9 mouse cellular contexts compared by ENCODE assay signal in the genomic region with DNA sequence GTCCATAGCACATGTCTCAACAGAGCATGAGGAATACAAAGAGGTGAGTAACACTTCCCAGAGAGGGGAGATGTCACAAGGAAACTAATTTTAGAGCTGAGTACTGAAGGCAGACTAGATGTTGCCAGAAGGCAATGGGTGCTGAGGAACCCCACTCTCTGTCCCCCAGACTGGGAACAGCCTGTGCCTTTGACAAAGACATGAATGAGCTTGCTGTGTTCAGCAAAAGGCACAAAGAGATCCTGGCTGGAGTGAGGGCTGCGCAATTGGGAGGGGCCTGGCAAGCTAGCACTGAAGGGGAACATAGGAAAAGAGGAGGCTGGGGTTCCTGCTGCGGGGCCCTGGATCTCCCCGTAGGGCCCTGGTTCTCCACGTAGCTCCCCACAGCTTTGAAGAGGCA.
DNase-seq lines count a peak whose midpoint lies in the region; ATAC-seq and TF ChIP-seq lines count a peak whose summit lies in the region.
"Had no signal": no experiment of that assay in that cellular context is flagged by ENCODE, and none has a peak within 500 bp of the region (broad histone marks: within the 10 kb centered on the region; RNA-seq: fewer than 3 reads in every experiment).

No protein-coding gene starts in this region.

- H3K27me3 ChIP-seq in embryonic facial prominence, embryonic 14.5 days (replicated peaks; ENCODE audit: control insufficient read depth, insufficient read depth, low read length), result no peaks in the 10 kb centered on the region
- no peaks in the 10 kb centered on the region for H3K27me3 ChIP-seq in embryonic facial prominence, embryonic 10.5 days (replicated peaks; ENCODE audit: low read depth, poor library complexity, severe bottlenecking)
- no peaks in the 10 kb centered on the region for H3K27me3 ChIP-seq in midbrain, postnatal 0 days (ENCODE audit: insufficient read depth, low read length)
- H3K27me3 ChIP-seq in midbrain, embryonic 13.5 days, result no peaks in the 10 kb centered on the region
- H3K27me3 ChIP-seq: limb, embryonic 12.5 days had no signal

- no peak overlapping the region for H3K9ac ChIP-seq in embryonic facial prominence, embryonic 14.5 days (ENCODE audit: low read depth, low read length)
- no peak overlapping the region for H3K9ac ChIP-seq in midbrain, postnatal 0 days (replicated peaks; ENCODE audit: low read length, poor library complexity, severe bottlenecking)
- H3K9ac ChIP-seq in midbrain, embryonic 13.5 days (replicated peaks), result no peak overlapping the region
- H3K9ac ChIP-seq: limb, embryonic 12.5 days had no signal

- no peak for TF ChIP-seq CTCF in midbrain, postnatal 0 days (IDR thresholded peaks at IDR 0.05)

- intact Hi-C loops in left cerebral cortex, postnatal 10 days (cut with DNase I), result no loop called here

- no peak overlapping the region for H3K27ac ChIP-seq in embryonic facial prominence, embryonic 14.5 days (replicated peaks; ENCODE audit: low read depth, low read length)
- H3K27ac ChIP-seq in embryonic facial prominence, embryonic 10.5 days (replicated peaks), result no peak overlapping the region; the same call in 1 of the 2 replicates
- no peak overlapping the region for H3K27ac ChIP-seq in midbrain, postnatal 0 days (ENCODE audit: low read depth, low read length)
- H3K27ac ChIP-seq in midbrain, embryonic 13.5 days, result no peak overlapping the region
- H3K27ac ChIP-seq: limb, embryonic 12.5 days had no signal

- H3K36me3 ChIP-seq in embryonic facial prominence, embryonic 14.5 days (ENCODE audit: control insufficient read depth, insufficient read depth, low read length), result no peaks in the 10 kb centered on the region
- no peaks in the 10 kb centered on the region for H3K36me3 ChIP-seq in embryonic facial prominence, embryonic 10.5 days (replicated peaks)
- H3K36me3 ChIP-seq in midbrain, postnatal 0 days (ENCODE audit: insufficient read depth, low read length), result no peaks in the 10 kb centered on the region
- no peaks in the 10 kb centered on the region for H3K36me3 ChIP-seq in midbrain, embryonic 13.5 days
- H3K36me3 ChIP-seq: limb, embryonic 12.5 days had no signal

- peak; percentile 17 for DNase-seq in embryonic facial prominence, embryonic 14.5 days (ENCODE audit: low spot score)
- no peak for DNase-seq in embryonic facial prominence, embryonic 10.5 days (ENCODE audit: low spot score)
- peak; percentile 66 for DNase-seq in midbrain, postnatal 0 days (ENCODE audit: low spot score)
- peak; percentile 53 to 63 for DNase-seq in left cerebral cortex, postnatal 10 days (ENCODE audit: extremely low spot score in 1 of 2, low spot score in 2 of 2)
- no peak for DNase-seq in natural killer cell, adult 2 months (ENCODE audit: low spot score in 2 of 2)
- no peak for DNase-seq in thymus, postnatal 36 days
- no peak for DNase-seq in urinary bladder, adult 2 months (ENCODE audit: low spot score)

- WGBS in embryonic facial prominence, embryonic 14.5 days, result 70% methylated on average over 4 of the region's 4 CpGs
- 87% methylated on average over 4 of the region's 4 CpGs for WGBS in embryonic facial prominence, embryonic 10.5 days
- 67% methylated on average over 4 of the region's 4 CpGs for WGBS in midbrain, postnatal 0 days
- WGBS in midbrain, embryonic 13.5 days, result 78% methylated on average over 4 of the region's 4 CpGs

- H3K4me3 ChIP-seq in embryonic facial prominence, embryonic 14.5 days (ENCODE audit: low read depth, low read length), result no peak overlapping the region
- H3K4me3 ChIP-seq in embryonic facial prominence, embryonic 10.5 days, result no peak overlapping the region
- no peak overlapping the region for H3K4me3 ChIP-seq in midbrain, postnatal 0 days (ENCODE audit: low read depth, low read length)
- H3K4me3 ChIP-seq in midbrain, embryonic 13.5 days (replicated peaks), result no peak overlapping the region
- H3K4me3 ChIP-seq: limb, embryonic 12.5 days had no signal

- H3K9me3 ChIP-seq in embryonic facial prominence, embryonic 14.5 days (ENCODE audit: control insufficient read depth, low read length), result no peaks in the 10 kb centered on the region
- no peaks in the 10 kb centered on the region for H3K9me3 ChIP-seq in embryonic facial prominence, embryonic 10.5 days
- H3K9me3 ChIP-seq in midbrain, postnatal 0 days (ENCODE audit: low read length), result no peaks in the 10 kb centered on the region
- H3K9me3 ChIP-seq in midbrain, embryonic 13.5 days, result no peaks in the 10 kb centered on the region
- H3K9me3 ChIP-seq: limb, embryonic 12.5 days had no signal

- no peak for ATAC-seq in embryonic facial prominence, embryonic 14.5 days (ENCODE audit: low read depth)
- peak; percentile 60 for ATAC-seq in midbrain, postnatal 0 days (ENCODE audit: low FRiP score)
- ATAC-seq in midbrain, embryonic 13.5 days, result no peak

- H3K4me2 ChIP-seq in embryonic facial prominence, embryonic 14.5 days (ENCODE audit: low read depth, low read length), result no peak overlapping the region
- no peak overlapping the region for H3K4me2 ChIP-seq in midbrain, postnatal 0 days (ENCODE audit: low read depth, low read length, poor library complexity, severe bottlenecking)
- no peak overlapping the region for H3K4me2 ChIP-seq in midbrain, embryonic 13.5 days (replicated peaks)
- H3K4me2 ChIP-seq: limb, embryonic 12.5 days had no signal

- no peaks in the 10 kb centered on the region for H3K4me1 ChIP-seq in embryonic facial prominence, embryonic 14.5 days (ENCODE audit: control insufficient read depth, insufficient read depth, low read length)
- H3K4me1 ChIP-seq in embryonic facial prominence, embryonic 10.5 days, result 0 out of 2 replicates have a peak, but pooled peaks cover 6% of the 10 kb centered on the region
- no peaks in the 10 kb centered on the region; the same call in 1 of the 2 replicates for H3K4me1 ChIP-seq in midbrain, postnatal 0 days (ENCODE audit: insufficient read depth, low read length)
- H3K4me1 ChIP-seq in midbrain, embryonic 13.5 days (replicated peaks), result no peaks in the 10 kb centered on the region
- H3K4me1 ChIP-seq: limb, embryonic 12.5 days had no signal

Comparison
In these comparisons a context has a peak if more than half of its experiments do, and no peak if none do; other contexts are left out.
1. DNase-seq: peak in embryonic facial prominence, embryonic 14.5 days (single experiment), midbrain, postnatal 0 days (single experiment) and left cerebral cortex, postnatal 10 days (2 of 2); none in embryonic facial prominence, embryonic 10.5 days (single experiment), natural killer cell, adult 2 months (0 of 2), thymus, postnatal 36 days (0 of 2) and urinary bladder, adult 2 months (single experiment).